Mouse (Mus musculus): ENCODE data around the gene Acadm. TPM values are rescaled to one million over a fixed set of nuclear protein-coding genes. Genes with fewer than 3 reads are reported as not detected.
A peak's percentile ranks its signal among the peaks of the same experiment; 100 is the strongest.

Gene Acadm
- polyA plus RNA-seq, 1 experiment from 2014 or later, result 53.2 TPM

GRCm38 (mm10) chr3:153961632-153962389, 17.4 kb upstream of the Acadm start:
- no peak for ATAC-seq (ENCODE audit: insufficient number of reproducible peaks, insufficient read depth, low FRiP score, low TSS enrichment, low read depth)
- Histone ChIP-seq H3K27ac (no peak overlapping the region), H3K4me3 (replicated peaks) (no peak overlapping the region), H3K36me3 (no peaks in the 10 kb centered on the region), H3K27me3 (no peaks in the 10 kb centered on the region), H3K9me3 (0 out of 2 replicates have a peak, but pooled peaks cover 10% of the 10 kb centered on the region), H3K9ac (replicated peaks) (no peak overlapping the region), H3K4me2 (no peak overlapping the region), H3K4me1 (replicated peaks) (no peaks in the 10 kb centered on the region)
- WGBS, result 65% methylated on average over 6 of the region's 6 CpGs

DNA sequence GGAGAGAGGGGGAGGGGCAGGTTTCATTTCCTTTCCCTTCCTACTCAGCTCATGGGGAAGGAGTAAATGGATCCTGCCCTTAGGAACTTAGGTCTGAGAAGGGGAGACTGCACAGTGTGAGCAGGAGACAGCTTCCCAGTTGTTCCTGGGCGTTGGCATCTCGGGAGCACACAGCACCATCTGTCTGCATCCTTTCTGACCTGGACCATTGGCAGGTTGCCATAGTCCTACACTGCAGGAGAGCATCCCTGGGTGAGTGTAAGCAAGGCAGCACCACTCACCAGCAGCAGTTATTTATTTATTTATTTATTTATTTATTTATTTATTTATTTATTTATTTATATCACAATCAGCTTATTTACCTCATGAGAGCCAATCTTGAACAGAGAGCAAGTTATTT, 16.5 kb upstream of the Acadm start:
- Histone ChIP-seq H3K9me3 (0 out of 2 replicates have a peak, but pooled peaks cover 10% of the 10 kb centered on the region), H3K27ac (no peak overlapping the region), H3K4me1 (replicated peaks) (no peaks in the 10 kb centered on the region), H3K4me2 (no peak overlapping the region), H3K4me3 (replicated peaks) (no peak overlapping the region), H3K36me3 (no peaks in the 10 kb centered on the region), H3K27me3 (no peaks in the 10 kb centered on the region), H3K9ac (replicated peaks) (no peak overlapping the region)
- WGBS, result 58% methylated on average over 2 of the region's 2 CpGs
- no peak for ATAC-seq (ENCODE audit: insufficient number of reproducible peaks, insufficient read depth, low FRiP score, low TSS enrichment, low read depth)

DNA sequence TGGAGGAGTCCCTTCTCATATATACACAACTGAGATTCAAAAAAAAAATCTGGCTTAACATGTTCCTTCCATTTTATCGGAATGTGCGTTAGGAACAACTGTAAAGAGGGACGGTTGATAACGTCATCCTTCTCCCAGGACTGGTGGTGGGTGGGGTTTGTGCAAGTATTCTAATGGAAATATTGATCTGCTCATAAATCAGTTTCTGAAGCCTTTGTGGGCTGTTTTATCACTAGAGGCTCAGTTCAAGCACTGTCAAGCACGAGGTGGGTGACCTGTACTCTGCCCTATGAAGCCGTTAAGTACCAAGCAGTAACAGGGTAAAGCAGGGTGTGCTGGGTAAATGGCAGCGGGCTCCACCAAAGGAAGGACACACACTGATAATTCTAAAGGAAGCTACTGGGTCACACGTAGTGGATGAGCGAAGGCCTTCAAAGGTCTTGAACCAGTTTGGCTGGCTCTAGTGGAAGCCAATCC, 15.3 kb upstream of the Acadm start:
- 86% methylated on average over 9 of the region's 9 CpGs for WGBS
- ATAC-seq (ENCODE audit: insufficient number of reproducible peaks, insufficient read depth, low FRiP score, low TSS enrichment, low read depth), result no peak
- H3K9me3 ChIP-seq, result 0 out of 2 replicates have a peak, but pooled peaks cover 10% of the 10 kb centered on the region
- no peak overlapping the region for H3K27ac ChIP-seq
- no peak overlapping the region for H3K9ac ChIP-seq (replicated peaks)
- no peaks in the 10 kb centered on the region for H3K4me1 ChIP-seq (replicated peaks)
- H3K4me3 ChIP-seq (replicated peaks), result no peak overlapping the region
- H3K4me2 ChIP-seq, result no peak overlapping the region
- no peaks in the 10 kb centered on the region for H3K36me3 ChIP-seq
- no peaks in the 10 kb centered on the region for H3K27me3 ChIP-seq

GRCm38 (mm10) chr3:153959035-153959730, 14.8 kb upstream of the Acadm start:
- Histone ChIP-seq H3K9me3 (0 out of 2 replicates have a peak, but pooled peaks cover 10% of the 10 kb centered on the region), H3K4me1 (replicated peaks) (no peaks in the 10 kb centered on the region), H3K4me3 (replicated peaks) (no peak overlapping the region), H3K36me3 (no peaks in the 10 kb centered on the region), H3K27me3 (no peaks in the 10 kb centered on the region), H3K9ac (replicated peaks) (no peak overlapping the region), H3K4me2 (no peak overlapping the region), H3K27ac (no peak overlapping the region)
- 94% methylated on average over 1 of the region's 1 CpGs for WGBS
- ATAC-seq (ENCODE audit: insufficient number of reproducible peaks, insufficient read depth, low FRiP score, low TSS enrichment, low read depth), result peak; percentile 33; the same call in 1 of the 2 replicates

- Histone ChIP-seq H3K9me3 (0 out of 2 replicates have a peak, but pooled peaks cover 10% of the 10 kb centered on the region), H3K27ac (no peak overlapping the region), H3K36me3 (no peaks in the 10 kb centered on the region), H3K4me2 (no peak overlapping the region), H3K4me1 (replicated peaks) (no peaks in the 10 kb centered on the region), H3K4me3 (replicated peaks) (no peak overlapping the region), H3K9ac (replicated peaks) (no peak overlapping the region), H3K27me3 (no peaks in the 10 kb centered on the region)
- no peak for ATAC-seq (ENCODE audit: insufficient number of reproducible peaks, insufficient read depth, low FRiP score, low TSS enrichment, low read depth)
- WGBS, result 94% methylated on average over 5 of the region's 5 CpGs
These were observed 13.5 kb upstream of the Acadm start for GRCm38 (mm10) chr3:153957916-153958315.

- Histone ChIP-seq H3K4me3 (replicated peaks) (no peak overlapping the region), H3K4me1 (replicated peaks) (peaks cover under 1% of the 10 kb centered on the region), H3K27me3 (no peaks in the 10 kb centered on the region), H3K9me3 (no peaks in the 10 kb centered on the region), H3K36me3 (no peaks in the 10 kb centered on the region), H3K9ac (replicated peaks) (no peak overlapping the region), H3K27ac (no peak overlapping the region), H3K4me2 (no peak overlapping the region)
- ATAC-seq (ENCODE audit: insufficient number of reproducible peaks, insufficient read depth, low FRiP score, low TSS enrichment, low read depth), result no peak
- 67% methylated on average over 2 of the region's 2 CpGs for WGBS
These were observed 3.7 kb upstream of the Acadm start for GRCm38 (mm10) chr3:153948176-153948575.

- no peak for ATAC-seq (ENCODE audit: insufficient number of reproducible peaks, insufficient read depth, low FRiP score, low TSS enrichment, low read depth)
- no peak overlapping the region for H3K9ac ChIP-seq (replicated peaks)
- H3K9me3 ChIP-seq, result no peaks in the 10 kb centered on the region
- no peaks in the 10 kb centered on the region for H3K27me3 ChIP-seq
- no peak overlapping the region for H3K4me3 ChIP-seq (replicated peaks)
- no peaks in the 10 kb centered on the region for H3K36me3 ChIP-seq
- 65% methylated on average over 4 of the region's 4 CpGs for WGBS
- H3K4me1 ChIP-seq (replicated peaks), result peaks cover 9% of the 10 kb centered on the region
- no peak overlapping the region for H3K4me2 ChIP-seq
- no peak overlapping the region for H3K27ac ChIP-seq
These were observed 2.8 kb upstream of the Acadm start for GRCm38 (mm10) chr3:153947271-153947670.

- under 1% methylated on average over 19 of the region's 19 CpGs for WGBS
- Histone ChIP-seq H3K9ac (replicated peaks) (peak overlapping the region; percentile 81), H3K36me3 (peaks cover 11% of the 10 kb centered on the region; the same call in 1 of the 2 replicates), H3K4me3 (replicated peaks) (peak overlapping the region; percentile 81), H3K27me3 (no peaks in the 10 kb centered on the region), H3K4me2 (peak overlapping the region; percentile 56), H3K4me1 (replicated peaks) (peaks cover 10% of the 10 kb centered on the region), H3K27ac (peak overlapping the region; percentile 86), H3K9me3 (no peaks in the 10 kb centered on the region)
- ATAC-seq (ENCODE audit: insufficient number of reproducible peaks, insufficient read depth, low FRiP score, low TSS enrichment, low read depth), result peak; percentile 32
These were observed 514 bp downstream of the Acadm start for GRCm38 (mm10) chr3:153943901-153944334.

- 32% methylated on average over 12 of the region's 12 CpGs for WGBS
- ATAC-seq (ENCODE audit: insufficient number of reproducible peaks, insufficient read depth, low FRiP score, low TSS enrichment, low read depth), result no peak
- Histone ChIP-seq H3K4me2 (peak overlapping the region; percentile 56), H3K36me3 (peaks cover 19% of the 10 kb centered on the region), H3K4me3 (replicated peaks) (peak overlapping the region; percentile 81), H3K9ac (replicated peaks) (no peak overlapping the region), H3K27me3 (no peaks in the 10 kb centered on the region), H3K4me1 (replicated peaks) (peaks cover 10% of the 10 kb centered on the region), H3K27ac (peak overlapping the region; percentile 86), H3K9me3 (no peaks in the 10 kb centered on the region)
These were observed 1.3 kb downstream of the Acadm start for GRCm38 (mm10) chr3:153943003-153943640.

GRCm38 (mm10) chr3:153941613-153942012, 2.8 kb downstream of the Acadm start:
- 97% methylated on average over 13 of the region's 13 CpGs for WGBS
- ATAC-seq (ENCODE audit: insufficient number of reproducible peaks, insufficient read depth, low FRiP score, low TSS enrichment, low read depth), result no peak
- no peak overlapping the region for H3K4me2 ChIP-seq
- no peak overlapping the region for H3K4me3 ChIP-seq (replicated peaks)
- H3K27me3 ChIP-seq, result no peaks in the 10 kb centered on the region
- no peaks in the 10 kb centered on the region for H3K9me3 ChIP-seq
- peaks cover 34% of the 10 kb centered on the region for H3K36me3 ChIP-seq
- H3K27ac ChIP-seq, result no peak overlapping the region
- no peak overlapping the region for H3K9ac ChIP-seq (replicated peaks)
- H3K4me1 ChIP-seq (replicated peaks), result peaks cover 10% of the 10 kb centered on the region

- H3K36me3 ChIP-seq, result peaks cover 43% of the 10 kb centered on the region
- H3K27me3 ChIP-seq, result no peaks in the 10 kb centered on the region
- H3K4me3 ChIP-seq (replicated peaks), result no peak overlapping the region
- ATAC-seq (ENCODE audit: insufficient number of reproducible peaks, insufficient read depth, low FRiP score, low TSS enrichment, low read depth), result no peak
- H3K9me3 ChIP-seq, result no peaks in the 10 kb centered on the region
- 89% methylated on average over 9 of the region's 9 CpGs for WGBS
- no peak overlapping the region for H3K9ac ChIP-seq (replicated peaks)
- H3K27ac ChIP-seq, result no peak overlapping the region
- peaks cover 10% of the 10 kb centered on the region for H3K4me1 ChIP-seq (replicated peaks)
- H3K4me2 ChIP-seq, result no peak overlapping the region
These were observed 3.9 kb downstream of the Acadm start for GRCm38 (mm10) chr3:153940486-153940885.
